Mouse (Mus musculus) intestine, embryonic 16.5 days (tissue): ENCODE measurements around the gene Kif11. TPM values are rescaled to one million over a fixed set of nuclear protein-coding genes. Genes with fewer than 3 reads are reported as not detected.

Experiments
- ATAC-seq: fragments of 200-750 bp; cut with Nextera tagmentation; 2 replicates; pipeline ENCODE4 v1.8.0; 2017; ENCODE audit warnings: moderate TSS enrichment, moderate library complexity
- H3K27ac ChIP-seq: fragments of 300-500 bp; sonication (generic); 2 replicates; pipeline ENCODE4 v1.5.1; 2014; ENCODE audit warnings: mild to moderate bottlenecking, low read length
- H3K27me3 ChIP-seq: fragments of 300-500 bp; sonication (generic); replicated peaks from 2 replicates; pipeline ENCODE4 v1.6.1; 2014; ENCODE audit warnings: low read length, control low read depth, mixed read lengths; ENCODE audit not compliant: control insufficient read depth, insufficient read depth
- H3K36me3 ChIP-seq: fragments of 300-500 bp; sonication (generic); 2 replicates; pipeline ENCODE4 v1.6.1; 2014; ENCODE audit warnings: low read length, control low read depth; ENCODE audit not compliant: control insufficient read depth, insufficient read depth
- H3K4me1 ChIP-seq: fragments of 300-500 bp; sonication (generic); 2 replicates; pipeline ENCODE4 v1.6.1; 2014; ENCODE audit warnings: low read length, control low read depth, mixed read lengths; ENCODE audit not compliant: control insufficient read depth, insufficient read depth
- H3K4me2 ChIP-seq: fragments of 300-500 bp; sonication (generic); 2 replicates; pipeline ENCODE4 v1.6.1; 2014; ENCODE audit warnings: low read depth, low read length, control low read depth
- H3K4me3 ChIP-seq: fragments of 300-500 bp; sonication (generic); 2 replicates; pipeline ENCODE4 v1.5.1; 2014; ENCODE audit warnings: mild to moderate bottlenecking, low read length
- H3K9ac ChIP-seq: fragments of 300-500 bp; sonication (generic); 2 replicates; pipeline ENCODE4 v1.6.1; 2014; ENCODE audit warnings: low read depth, low read length
- H3K9me3 ChIP-seq: fragments of 300-500 bp; sonication (generic); 2 replicates; pipeline ENCODE4 v1.6.1; 2016; ENCODE audit warnings: low read length, control low read depth; ENCODE audit not compliant: control insufficient read depth
- WGBS: fragments of 180-500 bp; shearing (Covaris S2); extraction: QIAGEN DNeasy Blood & Tissue Kit; methylation state at CpG from one replicate; pipeline ENCODE4 v1.1.7; 2014; 5-methylcytosine and 5-hydroxymethylcytosine counted together
- polyA plus RNA-seq: library from polyadenylated mRNA; unstranded; fragments of >200 nt; fragmentation: Nextera tagmentation; extraction: Ambion mirVana; gene quantifications from 2 replicates; pipeline ENCODE4 v1.2.1, GENCODE M21; 2015

The Kif11 gene
- polyA plus RNA-seq, 1 experiment from 2014 or later = 40.4 TPM

GRCm38 (mm10) chr19:37400936-37401335, 24.7 kb downstream of the Kif11 start:
- H3K4me2 ChIP-seq = no peak overlapping the region
- no peaks in the 10 kb centered on the region for H3K9me3 ChIP-seq
- H3K27ac ChIP-seq = no peak overlapping the region
- no peaks in the 10 kb centered on the region for H3K4me1 ChIP-seq
- no peak overlapping the region for H3K9ac ChIP-seq
- no peak overlapping the region for H3K4me3 ChIP-seq
- WGBS = 83% methylated on average over 6 of the region's 6 CpGs
- ATAC-seq = no peak
- H3K36me3 ChIP-seq = peaks cover 22% of the 10 kb centered on the region
- H3K27me3 ChIP-seq = no peaks in the 10 kb centered on the region

- no peak overlapping the region for H3K27ac ChIP-seq
- no peaks in the 10 kb centered on the region for H3K4me1 ChIP-seq
- H3K27me3 ChIP-seq = no peaks in the 10 kb centered on the region
- no peak for ATAC-seq
- no peak overlapping the region for H3K9ac ChIP-seq
- H3K9me3 ChIP-seq = no peaks in the 10 kb centered on the region
- H3K4me3 ChIP-seq = no peak overlapping the region
- H3K4me2 ChIP-seq = no peak overlapping the region
- 87% methylated on average over 4 of the region's 4 CpGs for WGBS
- H3K36me3 ChIP-seq = peaks cover 18% of the 10 kb centered on the region
Measured at GRCm38 (mm10) chr19:37418294-37418693, 42.1 kb downstream of the Kif11 start.

DNA sequence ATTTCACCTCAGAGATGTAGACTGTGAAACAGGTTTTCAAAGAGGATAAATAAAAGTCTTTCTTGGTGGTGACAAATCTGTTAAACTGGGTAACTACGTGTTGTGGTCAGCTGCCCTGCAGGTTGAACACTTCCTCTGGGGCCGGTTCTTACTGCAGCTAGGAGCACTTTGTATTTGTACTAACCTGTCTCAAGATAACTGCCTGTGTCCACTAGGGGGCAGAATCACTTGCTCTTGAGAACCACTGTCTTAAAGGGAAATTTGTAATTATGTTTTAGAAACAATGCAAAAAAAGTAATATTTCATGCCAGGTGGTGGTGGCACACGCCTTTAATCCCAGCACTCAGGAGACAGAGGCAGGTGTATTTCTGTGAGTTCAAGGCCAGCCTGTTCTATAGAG, 43.4 kb downstream of the Kif11 start:
- WGBS = 43% methylated on average over 3 of the region's 3 CpGs
- no peaks in the 10 kb centered on the region for H3K4me1 ChIP-seq
- H3K4me3 ChIP-seq = no peak overlapping the region
- H3K27ac ChIP-seq = no peak overlapping the region
- no peak overlapping the region for H3K9ac ChIP-seq
- no peak for ATAC-seq
- no peak overlapping the region for H3K4me2 ChIP-seq
- H3K27me3 ChIP-seq = no peaks in the 10 kb centered on the region
- H3K9me3 ChIP-seq = no peaks in the 10 kb centered on the region
- H3K36me3 ChIP-seq = peaks cover 18% of the 10 kb centered on the region

- 0 out of 2 replicates have a peak, but pooled peaks cover 2% of the 10 kb centered on the region for H3K9me3 ChIP-seq
- no peak overlapping the region for H3K9ac ChIP-seq
- H3K4me3 ChIP-seq = no peak overlapping the region
- WGBS = 74% methylated on average over 5 of the region's 5 CpGs
- no peaks in the 10 kb centered on the region for H3K36me3 ChIP-seq
- H3K27ac ChIP-seq = no peak overlapping the region
- H3K4me2 ChIP-seq = no peak overlapping the region
- no peak for ATAC-seq
- peaks cover 1% of the 10 kb centered on the region; the same call in 1 of the 2 replicates for H3K4me1 ChIP-seq
- peaks cover 14% of the 10 kb centered on the region for H3K27me3 ChIP-seq
Measured at GRCm38 (mm10) chr19:37428589-37428988, 52.4 kb downstream of the Kif11 start.

- H3K27me3 ChIP-seq = peaks cover 40% of the 10 kb centered on the region
- 85% methylated on average over 11 of the region's 11 CpGs for WGBS
- H3K36me3 ChIP-seq = no peaks in the 10 kb centered on the region
- ATAC-seq = no peak
- no peak overlapping the region for H3K4me2 ChIP-seq
- no peak overlapping the region for H3K9ac ChIP-seq
- no peak overlapping the region for H3K27ac ChIP-seq
- peaks cover 14% of the 10 kb centered on the region for H3K4me1 ChIP-seq
- 0 out of 2 replicates have a peak, but pooled peaks cover 2% of the 10 kb centered on the region for H3K9me3 ChIP-seq
- no peak overlapping the region for H3K4me3 ChIP-seq
Measured at GRCm38 (mm10) chr19:37431139-37431756, 55.0 kb downstream of the Kif11 start.

DNA sequence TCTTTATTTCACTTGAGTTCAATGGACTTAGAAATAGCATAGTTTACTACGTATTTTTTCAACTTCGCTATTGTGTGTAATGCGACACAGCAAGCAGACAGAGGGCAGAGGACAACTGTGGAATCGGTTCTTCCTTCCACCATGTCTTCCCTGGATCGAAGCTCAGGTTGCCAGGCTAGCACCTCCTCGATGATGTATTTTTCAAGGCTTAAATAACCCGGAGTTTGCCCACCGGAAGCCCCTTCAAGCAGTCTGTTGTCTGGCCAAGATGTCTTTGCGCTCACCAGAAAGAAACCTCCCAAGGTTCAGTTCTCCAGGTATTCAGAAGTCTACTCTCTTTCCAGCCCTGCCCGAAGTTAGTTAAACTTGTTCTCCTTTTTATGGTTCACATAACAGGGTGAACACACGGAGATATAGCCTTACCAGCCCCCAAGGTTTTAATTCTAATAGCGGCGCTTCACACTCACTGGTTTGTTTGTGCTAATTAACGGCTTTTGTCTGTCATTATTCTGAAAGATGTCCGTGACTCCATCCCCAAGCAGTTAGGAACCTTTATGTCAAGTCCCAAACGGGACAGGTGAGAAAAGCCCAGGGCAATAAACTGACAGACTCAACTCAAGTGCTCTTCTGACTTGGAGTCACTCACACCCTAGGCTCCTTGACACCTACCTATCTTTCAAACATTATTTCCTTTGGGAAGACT, 56.8 kb downstream of the Kif11 start:
- no peak overlapping the region for H3K4me3 ChIP-seq
- H3K9me3 ChIP-seq = 0 out of 2 replicates have a peak, but pooled peaks cover 2% of the 10 kb centered on the region
- H3K9ac ChIP-seq = no peak overlapping the region
- ATAC-seq = no peak
- no peak overlapping the region for H3K4me2 ChIP-seq
- 22% methylated on average over 16 of the region's 16 CpGs for WGBS
- no peak overlapping the region for H3K27ac ChIP-seq
- H3K27me3 ChIP-seq = peaks cover 54% of the 10 kb centered on the region
- peaks cover 14% of the 10 kb centered on the region for H3K4me1 ChIP-seq
- no peaks in the 10 kb centered on the region for H3K36me3 ChIP-seq

DNA sequence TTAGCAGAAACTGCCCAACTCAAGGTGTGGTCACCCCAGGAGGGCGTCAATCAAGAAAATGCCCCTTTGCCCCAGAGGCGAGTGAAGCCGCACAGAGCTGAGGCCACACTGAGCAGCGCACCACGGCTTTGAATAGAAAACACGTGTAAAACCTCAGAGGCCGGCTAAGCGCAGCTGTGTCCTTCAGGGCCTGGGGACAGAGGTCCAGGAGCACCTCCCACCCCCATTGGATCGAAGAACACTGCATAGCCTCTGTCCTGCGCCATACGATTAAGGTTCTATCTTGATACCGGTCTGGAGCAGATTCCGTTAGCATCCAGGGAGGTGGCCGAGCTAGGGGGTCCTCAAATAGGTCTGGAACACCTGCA, 57.7 kb downstream of the Kif11 start:
- H3K27me3 ChIP-seq = peaks cover 56% of the 10 kb centered on the region

GRCm38 (mm10) chr19:37434263-37434951, 58.2 kb downstream of the Kif11 start, which contains the start of gene Hhex:
Gene Hhex (plus strand): TSS chr19:37434810.
- under 1% methylated on average over 76 of the region's 79 CpGs for WGBS
- ATAC-seq = peak; percentile 86
- H3K4me1 ChIP-seq = peaks cover 14% of the 10 kb centered on the region
- peak within 1 kb of the TSS; percentile 74 for H3K9ac ChIP-seq
- H3K36me3 ChIP-seq = no peaks in the 10 kb centered on the region
- peak within 1 kb of the TSS; percentile 73 for H3K27ac ChIP-seq
- H3K9me3 ChIP-seq = 0 out of 2 replicates have a peak, but pooled peaks cover 2% of the 10 kb centered on the region
- H3K4me3 ChIP-seq = peak within 1 kb of the TSS; percentile 64
- peak within 1 kb of the TSS; percentile 94 for H3K4me2 ChIP-seq
- H3K27me3 ChIP-seq = peaks cover 61% of the 10 kb centered on the region

More for the DNA sequence above, 57.7 kb downstream of the Kif11 start:
- no peak overlapping the region for H3K27ac ChIP-seq
- 2% methylated on average over 14 of the region's 14 CpGs for WGBS
- no peaks in the 10 kb centered on the region for H3K36me3 ChIP-seq
- peak overlapping the region; percentile 94 for H3K4me2 ChIP-seq
- H3K9ac ChIP-seq = peak overlapping the region; percentile 74
- peaks cover 14% of the 10 kb centered on the region for H3K4me1 ChIP-seq
- 0 out of 2 replicates have a peak, but pooled peaks cover 2% of the 10 kb centered on the region for H3K9me3 ChIP-seq
- ATAC-seq = peak; percentile 30
- H3K4me3 ChIP-seq = peak overlapping the region; percentile 64
